Mouse (Mus musculus): ENCODE data around the gene Ankrd55.

- no peak for TF ChIP-seq CTCF (IDR thresholded peaks at IDR 0.05)
- no peak for TF ChIP-seq POLR2A (IDR thresholded peaks at IDR 0.05; ENCODE audit: insufficient read depth, low read depth, low read length)
- no peak for TF ChIP-seq EP300 (IDR thresholded peaks at IDR 0.05; ENCODE audit: insufficient read depth, low read depth, low read length)
Observed at GRCm38 (mm10) chr13:112408701-112409100, 120.5 kb downstream of the Ankrd55 start.
